In genomic region chr1:6984226-6984625, GRCm38 (mm10) we compare ENCODE assay signal across 30 mouse cellular contexts.
"Had no signal": no experiment of that assay in that cellular context is flagged by ENCODE, and none has a peak within 500 bp of the region (broad histone marks: within the 10 kb centered on the region; RNA-seq: fewer than 3 reads in every experiment).

No protein-coding gene starts in this region.

- H3K27me3 ChIP-seq: heart, embryonic 12.5 days; heart, embryonic 13.5 days; heart, embryonic 15.5 days; hindbrain, embryonic 12.5 days; hindbrain, embryonic 13.5 days; hindbrain, embryonic 15.5 days; intestine, embryonic 15.5 days; kidney, embryonic 15.5 days had no signal

- H3K9me3 ChIP-seq: hindbrain, embryonic 12.5 days; hindbrain, embryonic 13.5 days; hindbrain, embryonic 15.5 days; intestine, embryonic 15.5 days; kidney, embryonic 15.5 days had no signal

- DNase-seq: heart, postnatal 10 days; heart, postnatal 14 days; heart, postnatal 36 days; heart, postnatal 4 days; kidney, adult 11 months; kidney, adult 18-20 months; kidney, adult 2 months; kidney, adult 8-10 months; kidney, adult 9 months; kidney, postnatal 10 days; kidney, postnatal 14 days; kidney, postnatal 25 days; kidney, postnatal 36 days; kidney, postnatal 4 days; layer of hippocampus, adult 9-11 months; layer of hippocampus, postnatal 36 days had no signal

- H3K9ac ChIP-seq: heart, embryonic 12.5 days; heart, embryonic 13.5 days; heart, embryonic 15.5 days; hindbrain, embryonic 12.5 days; hindbrain, embryonic 13.5 days; hindbrain, embryonic 14.5 days; hindbrain, embryonic 15.5 days; intestine, embryonic 15.5 days; kidney, embryonic 15.5 days had no signal

- H3K27ac ChIP-seq: heart, embryonic 13.5 days; heart, embryonic 15.5 days; hindbrain, embryonic 10.5 days; hindbrain, embryonic 12.5 days; hindbrain, embryonic 13.5 days; hindbrain, embryonic 14.5 days; hindbrain, embryonic 15.5 days; hindbrain, postnatal 0 days; intestine, embryonic 15.5 days; kidney, embryonic 15.5 days; kidney, postnatal 0 days; layer of hippocampus, adult 2 months; left cerebral cortex, adult 2 months had no signal

- H3K36me3 ChIP-seq: heart, embryonic 12.5 days; heart, embryonic 13.5 days; heart, embryonic 15.5 days; hindbrain, embryonic 10.5 days; hindbrain, embryonic 12.5 days; hindbrain, embryonic 13.5 days; hindbrain, embryonic 15.5 days; intestine, embryonic 15.5 days; kidney, embryonic 15.5 days had no signal

- H3K4me3 ChIP-seq: heart, embryonic 12.5 days; heart, embryonic 13.5 days; heart, embryonic 15.5 days; hindbrain, embryonic 10.5 days; hindbrain, embryonic 12.5 days; hindbrain, embryonic 13.5 days; hindbrain, embryonic 15.5 days; intestine, embryonic 15.5 days; kidney, embryonic 15.5 days; layer of hippocampus, adult 2 months; left cerebral cortex, adult 2 months had no signal

- H3K4me1 ChIP-seq: heart, embryonic 12.5 days; heart, embryonic 13.5 days; heart, embryonic 15.5 days; hindbrain, embryonic 10.5 days; hindbrain, embryonic 12.5 days; hindbrain, embryonic 13.5 days; hindbrain, embryonic 15.5 days; intestine, embryonic 15.5 days; kidney, embryonic 15.5 days had no signal
